Mouse (Mus musculus) neural tube, embryonic 11.5 days (tissue): ENCODE results near the gene H6pd. TPM values are rescaled to one million over a fixed set of nuclear protein-coding genes. Genes with fewer than 3 reads are reported as not detected.

Experiments used
- ATAC-seq: fragments of 200-750 bp; cut with Nextera tagmentation; 2 replicates; pipeline ENCODE4 v1.8.0; 2017; ENCODE audit warnings: moderate number of reproducible peaks, mild to moderate bottlenecking, moderate TSS enrichment, moderate library complexity; ENCODE audit not compliant: insufficient read depth, low FRiP score, low TSS enrichment
- DNase-seq: peaks from one replicate; pipeline ENCODE4 v3.0.0-alpha.2; 2015; ENCODE audit warnings: low spot score
- H3K27ac ChIP-seq: fragments of 300-500 bp; sonication (generic); 2 replicates; pipeline ENCODE4 v1.5.1; 2014; ENCODE audit warnings: low read depth, mild to moderate bottlenecking, low read length
- H3K27me3 ChIP-seq: fragments of 300-500 bp; sonication (generic); 2 replicates; pipeline ENCODE4 v1.6.1; 2014; ENCODE audit warnings: mild to moderate bottlenecking, low read length, mixed read lengths; ENCODE audit not compliant: control insufficient read depth, insufficient read depth
- H3K36me3 ChIP-seq: fragments of 300-500 bp; sonication (generic); 2 replicates; pipeline ENCODE4 v1.6.1; 2014; ENCODE audit warnings: mild to moderate bottlenecking, low read length, moderate library complexity, mixed read lengths; ENCODE audit not compliant: control insufficient read depth, insufficient read depth
- H3K4me1 ChIP-seq: fragments of 300-500 bp; sonication (generic); 2 replicates; pipeline ENCODE4 v1.6.1; 2014; ENCODE audit warnings: low read length, mixed read lengths; ENCODE audit not compliant: control insufficient read depth, insufficient read depth
- H3K4me2 ChIP-seq: fragments of 300-500 bp; sonication (generic); 2 replicates; pipeline ENCODE4 v1.6.1; 2014; ENCODE audit warnings: low read depth, mild to moderate bottlenecking, moderate library complexity
- H3K4me3 ChIP-seq: fragments of 300-500 bp; sonication (generic); 2 replicates; pipeline ENCODE4 v1.5.1; 2014; ENCODE audit warnings: low read depth, low read length
- H3K9ac ChIP-seq: fragments of 300-500 bp; sonication (generic); 2 replicates; pipeline ENCODE4 v1.6.1; 2014; ENCODE audit warnings: mild to moderate bottlenecking, low read length
- H3K9me3 ChIP-seq: fragments of 300-500 bp; sonication (generic); 2 replicates; pipeline ENCODE4 v1.6.1; 2016; ENCODE audit warnings: low read length; ENCODE audit not compliant: control insufficient read depth
- WGBS: fragments of 180-500 bp; shearing (Covaris S2); extraction: QIAGEN DNeasy Blood & Tissue Kit; methylation state at CpG from one replicate; pipeline ENCODE4 v1.1.7; 2014; 5-methylcytosine and 5-hydroxymethylcytosine counted together
- polyA plus RNA-seq: library from polyadenylated mRNA; unstranded; fragments of >200 nt; fragmentation: Nextera tagmentation; extraction: Ambion mirVana; gene quantifications from 2 replicates; pipeline ENCODE4 v1.2.1, GENCODE M21; 2014

Gene H6pd
- polyA plus RNA-seq, 1 experiment from 2014 or later, result 3.6 TPM

DNA sequence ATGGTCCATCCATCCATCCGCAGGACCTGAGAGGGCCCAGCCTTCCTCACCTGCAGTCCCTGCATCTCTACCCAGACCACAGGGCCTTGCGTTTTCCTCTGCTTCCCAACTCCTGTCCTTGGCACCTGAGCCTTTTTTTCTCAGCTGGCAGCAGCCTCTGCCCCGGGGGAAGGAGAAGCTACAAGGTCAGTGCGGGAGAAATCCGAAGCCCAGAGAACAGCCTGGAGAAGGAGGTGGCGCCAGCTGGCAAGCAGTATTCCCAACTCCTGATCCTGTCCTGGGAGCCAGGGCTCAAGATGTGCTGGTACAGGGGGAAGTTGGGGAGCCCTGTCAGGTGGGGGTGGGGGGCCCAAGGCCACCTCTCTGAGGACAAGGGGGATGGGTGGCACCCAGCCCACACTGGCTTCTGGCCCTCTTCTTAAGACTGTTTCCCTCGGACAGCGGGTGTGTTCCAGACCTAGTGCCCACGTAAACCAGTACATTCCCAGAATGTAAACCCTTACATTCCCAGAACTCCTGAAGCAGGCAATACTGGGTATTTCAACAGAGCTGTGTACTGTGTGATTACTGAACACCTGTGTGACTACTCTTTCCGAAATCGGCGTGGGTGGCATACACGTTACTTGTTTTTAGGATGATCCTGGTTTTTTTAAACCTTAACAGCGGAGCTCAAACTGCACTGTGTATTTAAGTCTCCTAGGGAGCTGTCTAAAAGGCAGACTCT is 9.9 kb downstream of the H6pd start:
- DNase-seq (no peak), ATAC-seq (no peak)
- WGBS, result 84% methylated on average over 14 of the region's 14 CpGs
- no peaks in the 10 kb centered on the region for H3K9me3 ChIP-seq
- no peaks in the 10 kb centered on the region for H3K36me3 ChIP-seq
- no peak overlapping the region for H3K4me2 ChIP-seq
- H3K4me3 ChIP-seq, result no peak overlapping the region
- H3K27ac ChIP-seq, result no peak overlapping the region
- no peaks in the 10 kb centered on the region for H3K27me3 ChIP-seq
- H3K4me1 ChIP-seq, result no peaks in the 10 kb centered on the region
- no peak overlapping the region for H3K9ac ChIP-seq

DNA sequence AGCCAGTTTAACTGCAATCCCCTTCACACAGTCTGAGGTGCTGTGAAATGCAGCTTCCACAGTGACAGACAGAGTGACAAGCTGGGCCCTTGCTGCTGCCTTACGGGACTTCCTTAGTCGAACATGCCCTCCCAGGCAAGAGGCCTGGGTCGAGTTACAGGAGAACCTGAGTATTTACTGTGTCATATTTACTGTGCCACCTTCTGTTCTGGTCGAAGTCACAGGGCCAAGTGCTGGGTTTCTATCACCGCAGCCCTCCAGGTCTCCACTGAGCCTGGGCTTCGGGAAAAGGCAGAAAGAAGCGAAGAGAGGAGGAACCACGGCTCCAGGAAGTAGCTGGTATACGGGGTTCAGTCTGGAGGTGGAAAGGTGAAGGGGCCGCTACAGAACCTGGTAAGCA is 10.8 kb downstream of the H6pd start:
- DNase-seq (no peak), ATAC-seq (no peak)
- no peak overlapping the region for H3K27ac ChIP-seq
- no peaks in the 10 kb centered on the region for H3K4me1 ChIP-seq
- no peaks in the 10 kb centered on the region for H3K9me3 ChIP-seq
- WGBS, result 74% methylated on average over 10 of the region's 10 CpGs
- H3K4me2 ChIP-seq, result no peak overlapping the region
- H3K27me3 ChIP-seq, result no peaks in the 10 kb centered on the region
- H3K36me3 ChIP-seq, result no peaks in the 10 kb centered on the region
- H3K4me3 ChIP-seq, result no peak overlapping the region
- no peak overlapping the region for H3K9ac ChIP-seq

DNA sequence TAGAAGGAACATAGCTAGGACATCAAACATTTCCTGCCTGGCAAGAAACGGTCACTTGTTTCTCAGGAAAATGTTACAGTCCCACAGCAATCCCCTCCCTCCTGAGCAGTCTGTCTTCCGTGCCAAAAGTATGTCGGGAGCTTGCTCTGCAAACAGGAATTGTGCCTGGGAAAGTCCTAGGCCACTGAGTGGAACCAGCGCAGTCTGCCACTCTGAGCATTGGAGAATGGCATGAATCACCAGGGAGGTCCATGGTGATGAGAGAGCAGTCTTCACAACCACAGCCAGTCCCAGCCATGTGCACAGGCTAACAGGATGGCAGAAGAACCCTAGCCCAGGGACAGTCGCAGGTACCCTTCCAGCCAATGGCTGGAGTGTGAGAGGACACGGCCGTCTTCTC is 12.4 kb downstream of the H6pd start:
- no peaks in the 10 kb centered on the region for H3K4me1 ChIP-seq
- H3K9ac ChIP-seq, result no peak overlapping the region
- H3K36me3 ChIP-seq, result no peaks in the 10 kb centered on the region
- WGBS, result 87% methylated on average over 7 of the region's 7 CpGs
- DNase-seq (no peak), ATAC-seq (no peak)
- no peak overlapping the region for H3K4me2 ChIP-seq
- no peaks in the 10 kb centered on the region for H3K27me3 ChIP-seq
- no peak overlapping the region for H3K4me3 ChIP-seq
- no peaks in the 10 kb centered on the region for H3K9me3 ChIP-seq
- H3K27ac ChIP-seq, result no peak overlapping the region

DNA sequence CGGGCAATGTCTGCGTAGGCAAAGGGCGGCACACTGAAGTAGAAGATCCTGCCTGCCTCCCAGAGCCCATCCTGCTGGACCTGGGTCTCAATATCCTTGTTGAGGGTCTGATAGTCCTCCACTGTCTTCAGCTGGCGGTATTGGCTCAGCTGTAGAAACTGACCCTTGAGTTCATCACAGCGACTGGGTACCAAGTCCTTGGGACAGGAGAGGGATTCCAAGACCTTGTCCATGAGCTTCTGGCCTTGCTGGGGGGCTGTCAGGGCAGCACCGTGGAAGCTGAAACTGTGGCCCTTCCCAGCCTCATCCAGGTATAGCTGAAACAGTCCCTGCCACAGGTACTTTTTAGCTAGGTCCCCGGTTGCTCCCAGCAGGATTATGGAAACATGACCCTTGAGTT is 12.9 kb downstream of the H6pd start:
- Histone ChIP-seq H3K27me3 (no peaks in the 10 kb centered on the region), H3K36me3 (no peaks in the 10 kb centered on the region), H3K9ac (no peak overlapping the region), H3K4me1 (peaks cover 5% of the 10 kb centered on the region), H3K4me3 (no peak overlapping the region), H3K9me3 (no peaks in the 10 kb centered on the region), H3K4me2 (no peak overlapping the region), H3K27ac (no peak overlapping the region)
- WGBS, result 90% methylated on average over 7 of the region's 7 CpGs
- DNase-seq (no peak), ATAC-seq (no peak)

DNA sequence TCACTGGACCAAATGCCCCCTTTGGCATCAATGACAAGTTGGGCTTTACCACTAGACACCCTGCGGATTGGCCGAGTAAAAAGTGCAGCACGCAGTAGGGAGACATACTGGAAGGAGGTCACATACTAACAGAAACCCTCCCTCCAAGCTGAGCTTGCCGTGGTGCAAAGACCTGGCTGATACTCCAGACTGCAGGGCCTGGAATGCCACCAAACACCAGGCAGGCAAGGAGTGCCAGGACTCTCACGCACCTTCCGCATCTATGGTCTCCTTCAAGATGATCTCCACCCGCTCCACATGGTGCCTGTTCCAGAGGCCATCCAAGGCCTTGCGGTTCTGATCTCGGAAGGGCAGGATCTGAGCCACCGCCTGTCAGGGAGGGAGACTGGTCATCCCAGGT is 14.6 kb downstream of the H6pd start:
- H3K4me3 ChIP-seq, result no peak overlapping the region
- ATAC-seq (no peak), DNase-seq (no peak)
- no peak overlapping the region for H3K4me2 ChIP-seq
- no peaks in the 10 kb centered on the region for H3K36me3 ChIP-seq
- H3K9ac ChIP-seq, result no peak overlapping the region
- 91% methylated on average over 10 of the region's 10 CpGs for WGBS
- no peak overlapping the region for H3K27ac ChIP-seq
- H3K9me3 ChIP-seq, result no peaks in the 10 kb centered on the region
- H3K27me3 ChIP-seq, result no peaks in the 10 kb centered on the region
- H3K4me1 ChIP-seq, result peaks cover 13% of the 10 kb centered on the region

DNA sequence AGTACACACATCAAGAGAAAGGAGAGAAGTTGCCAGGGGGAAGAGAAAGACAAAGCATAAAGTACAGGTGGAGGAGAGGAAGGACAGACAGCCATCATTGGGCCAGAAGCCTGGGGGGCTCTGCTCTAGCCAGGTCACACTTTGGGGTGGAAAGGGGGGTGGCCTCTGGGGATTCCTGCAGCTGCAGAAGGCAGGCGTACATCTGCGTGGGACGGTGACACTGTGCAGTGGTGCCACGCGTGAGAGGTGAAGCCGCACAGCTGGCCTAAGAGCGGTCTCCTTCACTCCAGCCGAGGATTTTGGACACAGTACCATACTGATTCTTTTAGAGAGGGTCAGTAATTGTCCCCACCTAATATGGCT is 16.2 kb downstream of the H6pd start:
- DNase-seq, result no peak
- WGBS, result 94% methylated on average over 8 of the region's 8 CpGs
- Histone ChIP-seq H3K36me3 (no peaks in the 10 kb centered on the region), H3K9ac (no peak overlapping the region), H3K4me3 (no peak overlapping the region), H3K4me1 (peaks cover 17% of the 10 kb centered on the region), H3K9me3 (no peaks in the 10 kb centered on the region), H3K27ac (no peak overlapping the region), H3K27me3 (no peaks in the 10 kb centered on the region), H3K4me2 (no peak overlapping the region)
- ATAC-seq, result no peak

DNA sequence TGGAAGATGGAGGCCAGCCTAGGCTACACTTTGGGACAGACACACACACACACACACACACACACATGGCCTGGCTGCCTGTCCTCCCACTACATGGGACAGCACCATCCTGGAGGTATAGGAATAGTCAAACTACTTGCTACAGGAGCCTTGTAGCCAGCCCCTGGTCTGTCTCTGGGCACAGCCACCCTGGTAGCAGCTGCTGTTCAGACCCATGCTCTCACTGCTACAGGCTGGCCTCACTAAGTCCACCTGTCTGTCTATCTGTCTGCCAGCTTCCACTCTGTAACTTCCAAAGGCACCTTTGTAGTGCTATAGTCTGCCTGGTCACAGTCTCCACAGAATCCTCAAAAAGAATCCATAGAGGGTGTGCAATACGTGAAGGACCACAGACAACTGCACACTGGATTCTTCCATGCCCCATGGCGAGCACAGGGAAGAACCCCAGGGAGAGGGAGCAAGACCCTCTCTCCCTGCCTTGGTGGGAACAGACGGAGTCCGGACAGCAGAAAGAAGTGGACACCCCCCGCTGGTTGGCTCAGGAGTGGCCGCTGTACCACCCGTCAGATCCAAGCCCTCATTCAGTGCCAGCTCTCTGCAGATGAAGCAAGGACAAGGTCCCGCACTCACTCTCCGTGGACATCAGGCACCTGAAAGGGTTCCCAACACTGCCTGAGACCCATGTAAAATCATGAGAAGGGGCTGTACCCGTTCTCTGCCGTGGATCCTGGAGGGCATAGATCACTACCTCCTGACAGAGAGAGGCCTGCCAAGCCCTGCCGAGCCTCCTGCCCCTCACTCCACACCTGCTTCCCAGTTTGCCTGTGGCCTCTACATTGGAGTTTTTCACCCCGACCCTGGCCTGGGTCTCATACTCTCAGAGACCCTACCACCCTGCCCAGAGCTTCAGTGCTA is 16.8 kb downstream of the H6pd start:
- DNase-seq, result no peak

DNA sequence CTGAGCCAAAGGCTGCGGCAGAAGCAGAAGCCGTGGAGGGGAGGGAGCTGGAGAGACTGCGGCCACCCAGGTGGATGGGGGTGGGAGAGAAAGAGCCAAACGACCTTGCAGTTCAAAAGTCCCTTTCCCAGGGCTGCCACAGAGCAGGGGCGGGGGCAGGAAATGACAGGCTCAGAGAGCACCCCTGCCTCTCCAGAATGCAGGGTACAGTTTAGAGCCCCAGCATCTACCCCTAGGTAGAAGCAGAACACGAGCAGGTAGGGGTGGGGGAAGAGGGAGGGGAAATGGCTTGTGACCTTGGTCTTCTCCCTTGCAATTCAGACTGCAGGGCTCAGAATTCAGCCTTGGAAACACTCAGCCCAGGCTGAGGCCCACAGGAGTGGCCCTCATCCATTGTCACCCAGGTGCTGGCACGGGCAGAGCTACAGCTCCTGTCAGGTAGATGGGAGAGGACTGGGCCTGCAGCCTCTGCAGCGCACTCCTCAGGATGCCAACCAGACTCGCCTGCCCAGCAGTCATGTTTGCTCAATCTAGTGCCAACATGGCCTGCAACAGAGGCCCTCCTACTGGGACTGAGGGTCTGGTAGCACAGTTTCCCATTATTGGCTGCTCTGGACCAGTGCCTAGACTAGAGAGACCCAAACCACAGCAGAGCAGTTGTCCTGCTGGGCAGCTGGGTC is 17.7 kb downstream of the H6pd start:
- Histone ChIP-seq H3K9ac (peak overlapping the region; percentile 35), H3K27ac (no peak overlapping the region)

More for the DNA sequence above, 16.8 kb downstream of the H6pd start:
- Histone ChIP-seq H3K27me3 (no peaks in the 10 kb centered on the region), H3K36me3 (no peaks in the 10 kb centered on the region), H3K4me2 (no peak overlapping the region), H3K27ac (no peak overlapping the region), H3K4me3 (no peak overlapping the region), H3K4me1 (peaks cover 17% of the 10 kb centered on the region), H3K9me3 (no peaks in the 10 kb centered on the region), H3K9ac (no peak overlapping the region)
- 80% methylated on average over 13 of the region's 13 CpGs for WGBS
- ATAC-seq, result no peak

More for the DNA sequence above, 17.7 kb downstream of the H6pd start:
- Histone ChIP-seq H3K4me2 (no peak overlapping the region), H3K9me3 (no peaks in the 10 kb centered on the region), H3K4me1 (peaks cover 17% of the 10 kb centered on the region), H3K36me3 (no peaks in the 10 kb centered on the region), H3K4me3 (no peak overlapping the region), H3K27me3 (no peaks in the 10 kb centered on the region)
- WGBS, result 30% methylated on average over 9 of the region's 9 CpGs
- DNase-seq (no peak), ATAC-seq (no peak)
